Mouse (Mus musculus): ENCODE data around the gene Spdye4a.

The Spdye4a gene

GRCm38 (mm10) chr5:143226790-143227189 lies at the start of gene Spdye4a:
TSS of gene Spdye4a (minus strand) at chr5:143226890.
- DNase-seq (ENCODE audit: low read depth, low spot score) = no peak

GRCm38 (mm10) chr5:143275761-143276160 lies 49.1 kb upstream of the Spdye4a start:
- no peak for DNase-seq (ENCODE audit: low read depth, low spot score)

DNA sequence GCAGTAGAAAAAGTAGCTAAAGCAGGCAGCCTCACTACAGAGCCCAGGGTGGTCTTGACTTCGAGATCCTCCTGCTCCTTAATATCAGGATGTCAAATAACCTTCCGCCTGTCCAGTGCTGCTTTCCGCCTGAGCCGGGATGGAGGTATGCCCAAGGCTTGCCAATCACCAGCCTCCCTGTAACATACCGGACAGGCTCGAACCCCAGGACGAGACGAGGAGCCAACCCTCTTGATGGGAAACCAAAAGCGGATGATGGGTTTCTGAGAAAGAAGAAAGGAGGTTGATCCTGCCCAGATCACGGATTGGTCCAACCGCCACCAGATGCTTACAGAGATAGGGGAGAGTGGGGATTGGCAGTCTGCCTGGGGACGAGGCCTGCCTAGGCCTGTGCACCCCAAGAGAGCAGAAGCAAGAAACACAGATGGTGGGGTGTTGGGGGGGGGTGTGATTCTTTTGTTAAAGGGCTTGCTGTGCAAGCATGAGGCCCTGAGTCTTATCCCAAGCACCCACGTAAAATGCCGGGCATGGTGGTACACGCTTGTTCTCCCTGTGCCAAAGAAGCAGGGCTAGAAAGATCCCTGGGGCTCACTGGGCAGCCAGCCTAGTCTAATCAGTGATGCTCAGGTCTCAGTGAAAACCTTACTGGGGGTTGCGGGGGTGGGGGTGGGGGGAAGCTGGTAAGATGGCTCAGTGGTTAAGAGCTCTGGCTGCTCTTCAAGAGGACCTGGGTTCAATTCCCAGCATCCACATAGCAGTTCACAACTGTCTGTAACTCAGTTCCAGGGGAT lies 46.0 kb upstream of the Spdye4a start:
- no peak for DNase-seq (ENCODE audit: low read depth, low spot score)

DNA sequence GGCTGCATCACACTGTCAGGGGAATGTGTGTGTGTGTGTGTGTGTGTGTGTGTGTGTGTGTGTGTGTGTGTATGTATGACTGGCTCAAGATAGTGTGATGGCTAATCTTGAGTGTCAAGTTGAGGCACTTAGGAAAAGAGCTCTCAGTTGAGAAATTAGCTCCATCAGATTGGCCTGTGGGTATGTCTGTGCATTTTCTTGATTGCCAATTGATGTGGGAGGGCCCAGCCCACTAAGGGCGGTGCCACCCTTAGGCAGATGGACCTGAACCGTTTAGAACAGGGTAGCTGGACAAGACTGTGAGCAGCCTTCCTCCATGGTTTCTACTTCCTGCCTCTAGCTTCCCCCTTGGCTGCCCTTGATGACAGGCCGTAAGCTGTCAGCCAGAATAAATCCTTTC lies 45.4 kb upstream of the Spdye4a start:
- DNase-seq (ENCODE audit: low read depth, low spot score) = no peak

DNA sequence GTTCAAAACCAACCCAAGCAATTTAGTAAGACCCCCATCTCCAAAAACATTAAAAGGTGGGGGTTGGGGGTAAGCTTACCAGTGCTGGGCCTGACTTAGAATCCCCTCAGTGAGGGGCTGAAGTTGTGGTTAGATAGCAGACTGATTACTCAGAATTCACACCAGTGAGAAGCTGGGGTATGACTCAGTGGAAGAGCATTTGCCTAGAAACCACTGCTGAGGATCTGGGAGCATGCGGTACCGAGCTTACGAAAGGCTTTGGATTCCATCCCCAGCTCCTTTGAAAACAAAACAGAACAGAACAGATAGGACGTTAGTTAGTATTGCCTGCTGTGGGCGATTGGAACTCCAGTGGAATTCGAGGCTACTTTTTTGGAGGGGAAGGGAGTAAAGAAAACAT lies 45.0 kb upstream of the Spdye4a start:
- DNase-seq (ENCODE audit: low read depth, low spot score) = no peak

- DNase-seq (ENCODE audit: low read depth, low spot score) = no peak
Observed at GRCm38 (mm10) chr5:143270151-143270519, 43.4 kb upstream of the Spdye4a start.

DNA sequence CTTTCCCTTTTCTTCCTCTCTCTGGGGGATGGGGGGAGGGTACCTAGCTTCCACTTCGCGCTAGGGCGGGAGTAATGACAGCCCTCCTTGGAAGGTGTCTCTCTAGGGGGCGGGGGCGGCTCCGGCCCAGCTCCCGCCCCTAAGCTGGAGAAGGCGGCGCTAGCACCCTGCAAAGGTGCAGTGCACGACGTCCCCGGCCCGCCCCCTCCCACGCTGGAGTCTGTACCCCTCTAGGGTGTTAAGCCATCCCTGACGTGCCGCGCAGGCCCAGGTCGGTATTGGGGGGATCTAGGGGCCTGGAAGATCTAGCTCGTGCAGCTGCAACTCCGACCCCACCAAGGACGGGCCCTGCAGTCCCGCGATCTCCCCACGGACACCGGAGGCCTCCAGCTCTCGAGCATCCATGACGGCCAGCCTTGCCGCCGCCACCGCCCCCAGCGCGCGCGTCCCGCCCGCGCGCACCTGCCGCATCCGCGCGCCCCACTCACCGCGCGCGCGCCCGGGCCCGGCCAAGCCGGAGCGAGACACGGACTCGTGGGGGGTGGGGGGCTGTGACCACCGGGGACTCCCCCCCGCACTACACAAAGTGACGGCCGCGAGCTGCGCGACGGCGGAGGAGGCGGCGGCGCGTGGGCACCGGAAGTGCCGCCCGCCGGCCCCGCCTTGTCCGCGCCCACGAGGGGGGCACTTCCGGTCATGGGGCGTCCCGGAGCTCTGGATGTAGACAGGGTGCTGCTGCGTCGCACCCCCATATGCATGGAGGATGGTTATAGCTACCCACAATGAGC lies 42.9 kb upstream of the Spdye4a start, which contains the start of gene Zfp316:
TSS of gene Zfp316 (minus strand) at position 660 of the 788 bp plus-strand sequence.
- DNase-seq (ENCODE audit: low read depth, low spot score) = peak; percentile 58

- DNase-seq (ENCODE audit: low read depth, low spot score) = no peak
Observed at GRCm38 (mm10) chr5:143268985-143269362, 42.3 kb upstream of the Spdye4a start.

- DNase-seq (ENCODE audit: low read depth, low spot score) = no peak
Observed at GRCm38 (mm10) chr5:143266794-143267193, 40.1 kb upstream of the Spdye4a start.

DNA sequence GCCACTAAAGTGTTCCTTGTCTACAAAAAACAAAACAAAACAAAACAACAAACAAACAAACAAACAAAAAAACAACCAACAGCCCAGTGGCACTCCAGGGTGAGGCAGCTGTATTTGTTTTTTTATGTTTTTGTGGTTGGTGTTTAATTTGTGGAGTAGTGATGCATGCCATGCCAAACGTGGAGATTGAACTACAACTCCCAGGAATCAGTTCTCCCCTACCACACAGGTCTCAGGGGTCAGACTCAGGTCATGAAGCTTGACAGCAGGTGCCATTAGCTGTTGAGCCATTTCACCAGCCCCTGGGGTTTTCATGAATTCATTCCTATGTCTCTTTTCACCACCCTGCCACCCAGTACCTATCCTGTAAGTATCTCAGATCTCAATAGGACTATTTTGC lies 38.7 kb upstream of the Spdye4a start:
- DNase-seq (ENCODE audit: low read depth, low spot score) = no peak

DNA sequence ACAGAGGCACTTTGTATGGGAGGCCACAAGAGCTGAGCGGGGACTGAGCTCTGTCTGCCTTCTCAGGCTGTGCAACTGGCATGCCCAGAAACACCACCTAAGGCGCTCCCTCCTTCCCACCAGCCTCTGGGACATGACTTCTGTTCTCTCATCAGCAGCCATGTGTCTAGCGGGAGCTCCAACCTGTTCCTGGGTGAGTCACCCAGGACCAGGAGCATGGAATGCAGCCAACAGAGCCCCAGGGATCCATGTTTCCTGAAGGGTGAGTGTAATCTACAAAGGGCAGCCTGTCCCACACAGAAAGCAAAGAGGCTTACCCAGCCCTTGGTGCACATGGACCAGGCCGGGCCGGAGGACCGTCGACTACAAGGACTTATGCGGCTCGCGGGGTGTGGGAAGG lies 38.0 kb upstream of the Spdye4a start:
- DNase-seq (ENCODE audit: low read depth, low spot score) = no peak

GRCm38 (mm10) chr5:143261636-143262035 lies 34.9 kb upstream of the Spdye4a start:
- no peak for DNase-seq (ENCODE audit: low read depth, low spot score)

DNA sequence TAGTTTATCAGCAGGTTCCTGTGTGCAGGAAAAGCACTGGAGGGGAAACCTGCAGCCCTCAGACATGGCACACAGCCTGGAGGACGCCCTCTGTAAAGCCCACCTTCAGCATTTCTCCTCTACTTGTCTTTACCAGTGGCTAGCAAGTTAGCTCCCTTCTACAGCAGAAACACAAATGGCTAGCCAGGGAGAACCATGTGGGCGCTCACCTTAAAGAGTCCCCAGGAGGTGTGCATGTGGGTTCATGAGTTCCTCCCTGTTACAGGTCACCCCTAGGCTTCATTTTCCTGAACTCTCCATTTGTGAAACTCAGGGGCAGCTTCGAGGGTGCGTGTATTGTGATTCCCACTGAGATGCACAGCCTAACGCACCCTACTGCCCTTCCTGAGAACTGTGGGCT lies 29.1 kb upstream of the Spdye4a start:
- no peak for DNase-seq (ENCODE audit: low read depth, low spot score)

- DNase-seq (ENCODE audit: low read depth, low spot score) = no peak
Observed at GRCm38 (mm10) chr5:143255131-143255519, 28.4 kb upstream of the Spdye4a start.

GRCm38 (mm10) chr5:143254487-143255130 lies 27.9 kb upstream of the Spdye4a start:
- no peak for DNase-seq (ENCODE audit: low read depth, low spot score)

DNA sequence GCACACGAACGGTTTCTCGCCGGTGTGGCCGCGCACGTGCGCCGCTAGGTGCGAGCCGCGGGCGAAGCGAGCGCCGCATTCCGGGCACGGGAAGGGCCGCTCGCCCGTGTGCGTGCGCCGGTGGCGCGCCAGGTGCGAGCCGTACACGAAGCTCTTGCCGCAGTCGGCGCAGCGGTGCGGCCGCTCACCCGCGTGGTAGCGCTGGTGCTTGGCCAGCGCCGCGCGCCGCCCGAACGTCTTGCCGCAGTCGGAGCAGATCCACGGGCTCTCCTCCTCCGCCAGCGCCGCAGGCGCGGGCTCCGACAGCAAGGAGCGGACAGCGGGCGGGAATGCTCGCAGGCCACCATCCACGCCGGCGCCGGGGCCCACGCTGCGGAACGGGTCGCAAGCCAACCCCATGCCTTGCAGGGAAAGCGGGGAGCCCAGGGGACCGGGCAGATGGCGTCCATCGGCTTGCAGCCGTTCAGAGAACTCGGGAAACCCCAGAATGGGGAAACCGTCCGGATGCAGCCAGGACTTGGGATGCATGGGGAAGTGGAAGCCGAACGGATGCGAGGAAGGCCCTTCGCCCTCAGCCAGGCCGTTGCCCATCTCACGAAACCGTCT lies 27.3 kb upstream of the Spdye4a start:
- DNase-seq (ENCODE audit: low read depth, low spot score) = no peak

DNA sequence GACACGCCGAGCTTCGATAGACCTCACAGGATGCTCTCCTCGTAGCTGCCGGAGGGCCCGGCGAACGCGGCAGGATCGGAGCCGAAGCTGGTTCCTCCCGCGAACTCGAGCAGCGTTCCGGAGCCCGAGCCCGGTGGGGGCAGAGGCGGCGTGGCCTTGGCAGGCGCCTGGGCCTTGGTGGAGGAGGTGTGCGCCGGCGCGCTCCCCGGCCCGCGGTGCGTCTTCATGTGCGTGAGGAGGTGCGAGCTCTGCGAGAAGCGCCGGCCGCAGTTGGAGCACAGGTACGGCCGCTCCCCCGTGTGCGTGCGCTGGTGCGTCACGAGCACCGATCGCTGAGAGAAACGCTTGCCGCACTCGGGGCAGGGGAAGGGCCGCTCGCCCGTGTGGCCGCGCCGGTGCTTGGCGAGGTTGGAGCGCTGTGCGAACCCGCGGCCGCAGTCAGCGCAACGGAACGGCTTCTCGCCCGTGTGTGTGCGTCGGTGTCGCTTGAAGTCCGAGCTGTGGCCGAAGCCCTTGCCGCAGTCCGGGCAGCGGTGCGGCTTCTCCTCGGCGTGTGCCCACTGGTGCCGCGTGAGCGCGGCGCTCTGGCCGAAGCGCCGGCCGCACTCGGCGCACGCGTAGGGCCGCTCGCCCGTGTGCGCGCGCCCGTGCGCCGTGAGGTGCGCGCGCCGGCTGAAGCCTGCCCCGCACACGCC lies 26.6 kb upstream of the Spdye4a start:
- DNase-seq (ENCODE audit: low read depth, low spot score) = no peak

DNA sequence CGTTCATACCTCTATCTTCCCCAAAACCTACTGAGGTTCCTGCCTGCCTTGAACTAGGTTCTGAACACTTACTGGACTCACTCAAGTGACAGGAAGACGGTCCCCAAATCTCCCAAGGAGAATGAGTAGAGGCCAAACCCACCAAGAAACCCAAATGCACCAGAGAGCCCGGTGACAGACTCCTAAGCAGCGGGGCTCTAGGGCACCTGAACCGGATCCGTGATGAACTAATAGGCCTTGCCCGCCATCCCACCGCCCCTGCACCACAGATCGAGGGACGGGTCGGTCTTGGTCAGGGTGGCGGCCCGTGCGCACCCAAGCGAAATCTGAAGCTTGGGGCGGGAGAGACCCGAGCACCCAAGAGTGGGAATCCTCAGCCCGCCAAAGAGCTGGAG lies 26.1 kb upstream of the Spdye4a start:
- no peak for DNase-seq (ENCODE audit: low read depth, low spot score)

DNA sequence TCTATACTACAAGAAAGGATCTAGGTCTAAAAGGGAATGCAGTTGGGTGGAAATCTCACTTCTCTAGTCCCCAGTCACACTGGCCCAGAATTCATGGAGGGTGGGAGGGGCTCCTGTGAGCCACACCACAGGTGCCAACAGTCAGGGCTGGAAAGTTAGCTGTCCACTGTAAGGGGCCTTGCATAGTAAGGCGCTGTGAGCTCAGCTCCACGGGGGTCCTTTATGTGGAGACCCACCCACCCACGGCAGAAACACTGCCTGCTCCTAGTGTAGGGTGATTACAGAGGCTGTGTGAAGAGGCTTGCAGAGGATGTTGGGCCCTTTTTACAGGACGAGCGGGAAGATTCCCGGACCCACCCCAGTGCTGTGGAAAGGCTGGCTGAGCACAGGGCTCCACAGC lies 25.3 kb upstream of the Spdye4a start:
- DNase-seq (ENCODE audit: low read depth, low spot score) = no peak

DNA sequence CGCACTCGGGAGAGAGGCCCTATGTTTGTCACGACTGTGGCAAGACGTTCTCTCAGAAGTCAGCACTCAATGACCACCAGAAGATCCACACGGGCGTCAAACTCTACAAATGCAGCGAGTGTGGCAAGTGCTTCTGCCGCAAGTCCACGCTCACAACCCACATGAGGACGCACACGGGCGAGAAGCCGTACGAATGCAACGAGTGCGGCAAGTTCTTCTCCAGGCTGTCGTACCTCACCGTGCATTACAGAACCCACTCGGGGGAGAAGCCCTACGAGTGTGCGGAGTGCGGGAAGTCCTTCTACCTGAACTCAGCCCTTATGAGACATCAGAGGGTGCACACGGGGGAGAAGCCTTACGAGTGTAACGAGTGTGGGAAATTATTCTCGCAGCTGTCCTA lies 18.2 kb upstream of the Spdye4a start:
- DNase-seq (ENCODE audit: low read depth, low spot score) = no peak

GRCm38 (mm10) chr5:143236036-143236435 lies 9.3 kb upstream of the Spdye4a start:
- no peak for DNase-seq (ENCODE audit: low read depth, low spot score)

Measured in brain, embryonic 18.5 days (tissue).